Mouse (Mus musculus) retina, embryonic 14.5 days (tissue): Measurements from ENCODE around the gene Herpud2.
A peak's percentile ranks its signal among the peaks of the same experiment; 100 is the strongest.

Experiments
- DNase-seq: peaks from one replicate; pipeline ENCODE4 v3.0.0-alpha.2; 2015; ENCODE audit warnings: low spot score

Gene Herpud2

GRCm38 (mm10) chr9:25151611-25152241 is at the start of gene Herpud2:
TSS of gene Herpud2 (minus strand) at chr9:25151820.
- DNase-seq, result peak; percentile 94

- no peak for DNase-seq
Measured at GRCm38 (mm10) chr9:25200987-25201386, 49.4 kb upstream of the Herpud2 start.

GRCm38 (mm10) chr9:25200148-25200547 is 48.5 kb upstream of the Herpud2 start:
- no peak for DNase-seq

- no peak for DNase-seq
Measured at GRCm38 (mm10) chr9:25196746-25197145, 45.1 kb upstream of the Herpud2 start.

- DNase-seq, result no peak
Measured at GRCm38 (mm10) chr9:25191612-25192011, 40.0 kb upstream of the Herpud2 start.

- DNase-seq, result no peak
Measured at GRCm38 (mm10) chr9:25186501-25186900, 34.9 kb upstream of the Herpud2 start.

- no peak for DNase-seq
Measured at GRCm38 (mm10) chr9:25185854-25186253, 34.2 kb upstream of the Herpud2 start.

DNA sequence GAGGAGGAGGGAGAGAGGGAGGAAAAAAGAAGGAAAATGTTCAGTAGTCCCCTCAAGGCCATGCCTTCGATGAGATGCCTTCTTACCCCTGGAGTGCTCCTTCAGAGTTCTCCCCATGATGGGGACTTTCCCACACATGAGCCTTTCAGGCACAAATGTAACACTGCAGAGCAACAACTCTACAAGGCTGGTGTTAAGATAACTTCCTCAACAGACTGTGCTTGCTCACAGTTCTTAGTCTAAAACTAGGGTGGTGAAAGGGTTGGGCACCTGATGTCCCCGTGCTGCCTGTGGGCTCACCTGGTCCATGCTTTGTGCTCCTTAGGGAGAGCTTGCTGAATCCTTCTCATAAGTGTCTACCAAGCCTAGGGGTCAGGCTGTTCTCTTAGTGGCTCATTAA is 33.0 kb upstream of the Herpud2 start:
- DNase-seq, result no peak

- no peak for DNase-seq
Measured at GRCm38 (mm10) chr9:25178066-25178465, 26.4 kb upstream of the Herpud2 start.

DNA sequence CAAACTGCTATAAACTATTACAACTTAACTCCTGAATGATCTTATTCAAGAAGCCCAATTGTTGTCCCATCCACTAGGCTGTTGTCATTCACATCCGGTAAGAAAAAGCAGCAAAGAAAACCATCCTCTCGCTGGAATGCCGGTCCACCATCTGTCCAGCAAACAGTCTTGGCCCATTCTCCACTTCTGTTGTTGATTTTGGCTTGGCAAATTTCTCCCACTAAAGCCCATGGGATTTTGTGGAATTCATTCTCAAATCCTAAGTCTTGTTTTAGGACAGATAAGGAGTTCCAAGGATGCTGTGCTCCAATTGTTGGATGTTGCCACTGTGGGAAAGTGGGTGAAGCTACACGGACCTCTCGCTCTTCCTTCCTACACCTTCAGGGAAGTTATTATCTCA is 25.6 kb upstream of the Herpud2 start:
- DNase-seq, result no peak

GRCm38 (mm10) chr9:25176562-25176961 is 24.9 kb upstream of the Herpud2 start:
- no peak for DNase-seq

GRCm38 (mm10) chr9:25175978-25176377 is 24.4 kb upstream of the Herpud2 start:
- no peak for DNase-seq

GRCm38 (mm10) chr9:25175039-25175442 is 23.4 kb upstream of the Herpud2 start:
- DNase-seq, result no peak

- no peak for DNase-seq
Measured at GRCm38 (mm10) chr9:25174614-25175013, 23.0 kb upstream of the Herpud2 start.

GRCm38 (mm10) chr9:25173171-25173570 is 21.6 kb upstream of the Herpud2 start:
- DNase-seq, result no peak

- no peak for DNase-seq
Measured at GRCm38 (mm10) chr9:25169626-25170025, 18.0 kb upstream of the Herpud2 start.

- DNase-seq, result peak; percentile 82
Measured at GRCm38 (mm10) chr9:25167458-25168084, 16.0 kb upstream of the Herpud2 start.

DNA sequence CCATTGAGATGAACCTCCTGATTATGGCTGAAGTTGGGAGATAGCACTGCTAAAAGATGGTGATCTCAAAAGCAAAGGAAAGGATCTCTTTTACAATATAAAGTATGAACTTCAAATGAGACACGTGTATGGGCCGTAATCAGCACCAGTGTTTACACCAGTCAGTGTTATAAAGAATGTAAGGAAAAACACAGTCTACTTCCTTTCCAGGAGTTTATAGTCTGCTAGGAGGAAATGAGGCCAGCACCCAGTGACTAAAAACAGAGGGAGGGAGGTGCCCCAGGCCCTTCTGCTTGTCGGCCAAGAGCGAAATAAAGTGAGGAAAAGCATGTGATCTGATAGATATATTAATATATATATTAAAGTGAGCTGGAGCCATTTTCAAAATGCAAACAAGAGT is 6.6 kb upstream of the Herpud2 start:
- DNase-seq, result no peak

DNA sequence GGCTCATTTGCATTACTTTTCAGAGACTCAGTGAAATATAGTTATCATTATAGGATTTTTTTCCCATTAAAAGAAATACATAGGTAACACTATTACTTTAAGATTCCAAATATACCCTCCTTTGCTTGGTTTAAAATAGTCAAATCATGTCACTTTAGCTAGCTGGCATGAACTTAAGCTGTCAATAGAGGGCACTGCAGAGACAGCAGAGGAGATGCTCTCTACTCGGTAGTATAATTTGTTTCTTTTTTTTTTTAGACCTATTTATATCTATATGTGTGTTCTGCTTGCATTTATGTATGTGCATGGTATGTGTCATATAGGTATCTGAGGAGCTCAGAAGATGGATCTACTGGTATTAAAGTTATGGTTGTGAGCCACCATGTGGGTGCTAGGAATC is 4.8 kb upstream of the Herpud2 start:
- DNase-seq, result no peak

GRCm38 (mm10) chr9:25153066-25153465 is 1.4 kb upstream of the Herpud2 start:
- no peak for DNase-seq

GRCm38 (mm10) chr9:25152457-25152856 is 837 bp upstream of the Herpud2 start:
- DNase-seq, result no peak

- DNase-seq, result no peak
Measured at GRCm38 (mm10) chr9:25150791-25151610, 619 bp downstream of the Herpud2 start.

DNA sequence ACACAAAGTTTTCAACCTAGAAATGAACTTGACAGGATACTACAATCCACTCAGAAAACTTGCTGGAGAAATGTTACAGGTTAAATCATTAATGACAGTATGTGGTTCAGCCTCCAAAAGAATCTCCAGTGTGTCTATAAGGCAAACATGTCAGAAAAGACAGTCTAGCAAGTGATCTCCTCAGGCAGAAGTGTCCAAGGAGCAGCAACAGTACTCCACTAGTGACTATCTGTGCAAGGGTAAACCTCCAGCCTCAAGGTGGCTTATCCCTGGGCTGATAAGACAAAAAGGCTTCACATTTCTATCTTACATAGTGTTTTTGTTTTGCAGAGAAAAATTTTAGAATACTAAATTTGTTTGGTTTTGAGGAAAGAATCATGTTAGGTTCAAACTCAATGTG is 2.9 kb downstream of the Herpud2 start:
- no peak for DNase-seq
